Mouse (Mus musculus) cerebellum, postnatal 4 days (tissue): Measurements from ENCODE around the gene Tchh.

Experiments used
- DNase-seq, 2 experiments: peaks; one replicate each; pipeline ENCODE4 v3.0.0; 2022; ENCODE audit warnings: low spot score in 2 of 2, mixed read lengths in 1 of 2

Tchh gene

GRCm38 (mm10) chr3:93442030-93442429 lies at the start of gene Tchh:
Gene Tchh (plus strand): TSS chr3:93442330.
- no peak for DNase-seq

- no peak for DNase-seq
These were observed 48.8 kb upstream of the Tchh start, which contains the start of gene Rptn for GRCm38 (mm10) chr3:93393366-93393765. Gene Rptn (plus strand): TSS chr3:93393699.

GRCm38 (mm10) chr3:93403936-93404335 lies 38.2 kb upstream of the Tchh start:
- DNase-seq, result no peak

- peak in 1 of 2 experiments; percentile 7 for DNase-seq
These were observed 35.1 kb upstream of the Tchh start for GRCm38 (mm10) chr3:93406992-93407391.

- DNase-seq, result no peak
These were observed 30.2 kb upstream of the Tchh start for GRCm38 (mm10) chr3:93411905-93412304.

- DNase-seq, result no peak
These were observed 10.5 kb upstream of the Tchh start for GRCm38 (mm10) chr3:93431673-93432072.

- DNase-seq, result peak in 1 of 2 experiments; percentile 6
These were observed 1.5 kb downstream of the Tchh start for GRCm38 (mm10) chr3:93443501-93444101.

- peak in 1 of 2 experiments; percentile 51 for DNase-seq
These were observed 2.4 kb downstream of the Tchh start for GRCm38 (mm10) chr3:93444343-93445164.

DNA sequence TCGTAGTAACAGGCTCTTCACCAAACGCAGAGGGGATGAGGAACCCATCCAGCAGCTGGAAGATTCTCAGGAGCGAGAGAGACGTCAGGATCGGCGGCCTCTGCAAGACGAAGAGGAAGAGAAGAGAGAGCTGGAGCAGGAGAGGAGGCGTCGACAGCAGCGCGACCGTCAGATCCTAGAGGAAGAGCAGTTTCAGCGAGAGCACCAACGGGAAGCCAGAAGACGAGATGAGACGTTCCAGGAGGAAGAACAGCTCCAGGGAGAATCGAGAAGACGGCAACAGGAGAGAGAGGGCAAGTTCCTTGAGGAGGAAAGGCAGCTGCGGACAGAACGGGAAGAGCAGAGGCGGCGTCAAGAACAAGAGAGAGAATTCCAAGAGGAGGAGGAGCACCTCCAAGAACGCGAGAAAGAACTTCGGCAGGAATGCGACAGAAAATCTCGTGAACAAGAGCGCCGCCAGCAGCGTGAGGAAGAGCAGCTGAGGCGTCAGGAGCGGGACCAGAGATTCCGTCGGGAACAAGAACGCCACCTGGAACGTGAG lies 3.1 kb downstream of the Tchh start:
- peak in 1 of 2 experiments; percentile 5 for DNase-seq

DNA sequence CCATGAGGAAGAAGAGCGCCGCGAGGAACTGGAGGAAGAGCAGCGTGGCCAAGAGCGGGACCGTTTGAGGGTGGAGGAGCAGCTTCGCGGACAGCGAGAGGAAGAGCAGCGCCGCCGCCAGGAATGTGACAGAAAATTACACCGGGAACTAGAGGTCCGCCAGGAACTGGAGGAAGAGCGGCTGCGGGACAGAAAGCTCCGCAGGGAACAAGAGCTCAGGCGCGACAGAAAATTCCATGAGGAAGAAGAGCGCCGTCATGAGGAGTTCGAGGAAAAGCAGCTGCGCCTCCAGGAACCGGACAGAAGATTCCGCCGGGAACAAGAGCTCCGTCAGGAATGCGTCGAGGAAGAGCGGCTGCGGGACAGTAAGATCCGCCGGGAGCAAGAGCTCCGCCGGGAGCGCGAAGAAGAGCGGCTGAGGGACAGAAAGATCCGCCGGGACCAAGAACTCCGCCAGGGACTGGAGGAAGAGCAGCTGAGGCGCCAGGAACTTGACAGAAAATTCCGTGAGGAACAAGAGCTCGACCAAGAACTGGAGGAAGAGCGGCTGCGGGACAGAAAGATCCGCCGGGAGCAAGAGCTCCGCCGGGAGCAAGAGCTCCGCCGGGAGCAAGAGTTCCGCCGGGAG lies 4.1 kb downstream of the Tchh start:
- DNase-seq, result peak in 1 of 2 experiments; percentile 9

- DNase-seq, result peak in 1 of 2 experiments; percentile 1
These were observed 4.6 kb downstream of the Tchh start for GRCm38 (mm10) chr3:93446756-93447137.

GRCm38 (mm10) chr3:93447138-93447841 lies 5.2 kb downstream of the Tchh start:
- peak in 1 of 2 experiments; percentile 38 for DNase-seq

- no peak for DNase-seq
These were observed 24.4 kb downstream of the Tchh start for GRCm38 (mm10) chr3:93466556-93466955.

DNA sequence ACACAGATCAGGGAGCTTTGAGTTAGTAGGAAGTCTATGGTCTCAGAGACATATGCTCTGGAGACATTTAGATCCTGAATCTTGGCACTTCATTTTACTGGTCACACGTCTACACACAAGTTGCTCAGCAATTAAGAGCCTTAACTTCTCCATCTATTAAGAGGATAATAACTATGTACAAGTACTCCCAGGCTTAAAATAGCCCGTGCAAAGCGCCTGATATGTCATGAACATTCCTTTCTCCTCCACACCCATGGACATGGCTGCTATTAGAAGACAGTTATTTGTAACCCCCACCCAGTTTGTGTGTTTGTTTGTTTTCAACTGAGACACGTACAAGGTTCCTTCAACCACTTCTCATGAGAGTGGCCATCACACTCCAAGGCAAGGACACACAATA lies 25.0 kb downstream of the Tchh start:
- no peak for DNase-seq

DNA sequence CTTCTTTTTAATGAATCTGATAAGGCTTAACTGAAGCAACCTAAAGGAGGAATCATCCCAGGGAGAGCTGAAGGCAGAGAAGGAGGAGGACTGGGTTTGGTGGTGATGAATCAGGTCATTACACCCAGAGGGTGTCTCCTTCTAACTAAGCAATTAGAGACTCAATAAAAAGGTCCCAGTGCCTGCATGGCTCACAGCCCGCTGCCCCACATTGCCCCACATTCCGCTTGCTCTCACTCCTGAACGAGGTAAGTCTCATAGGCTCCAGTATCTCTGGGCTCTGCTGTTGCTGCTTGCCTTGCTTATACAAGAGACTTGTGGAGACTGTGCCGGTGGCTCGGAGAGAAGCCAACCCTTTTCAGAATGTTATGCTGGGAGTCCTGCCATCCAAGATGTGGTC lies 26.4 kb downstream of the Tchh start, which contains the start of gene Tchhl1:
TSS of gene Tchhl1 (plus strand) at position 194 of the 400 bp plus-strand sequence.
- no peak for DNase-seq

GRCm38 (mm10) chr3:93469629-93470028 lies 27.5 kb downstream of the Tchh start:
- no peak for DNase-seq

DNA sequence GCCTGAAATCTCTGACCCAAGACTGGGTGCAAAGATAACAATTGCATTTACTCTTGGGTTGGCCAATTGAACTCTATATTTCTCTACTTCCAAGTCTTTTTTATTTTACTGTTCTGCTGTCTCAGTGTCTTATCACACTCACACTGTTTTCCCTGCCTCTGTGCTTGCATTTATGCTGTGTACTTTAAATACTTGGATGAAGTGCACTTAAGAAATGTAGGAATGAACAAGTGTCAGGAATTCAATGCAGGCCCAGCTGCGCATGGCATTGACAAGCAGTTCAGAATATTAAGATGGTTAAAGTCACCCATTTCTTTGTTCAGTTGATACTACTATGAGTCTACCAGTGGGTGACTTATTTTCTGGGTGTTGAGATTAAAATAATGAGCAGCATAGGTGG lies 37.9 kb downstream of the Tchh start:
- DNase-seq, result no peak

DNA sequence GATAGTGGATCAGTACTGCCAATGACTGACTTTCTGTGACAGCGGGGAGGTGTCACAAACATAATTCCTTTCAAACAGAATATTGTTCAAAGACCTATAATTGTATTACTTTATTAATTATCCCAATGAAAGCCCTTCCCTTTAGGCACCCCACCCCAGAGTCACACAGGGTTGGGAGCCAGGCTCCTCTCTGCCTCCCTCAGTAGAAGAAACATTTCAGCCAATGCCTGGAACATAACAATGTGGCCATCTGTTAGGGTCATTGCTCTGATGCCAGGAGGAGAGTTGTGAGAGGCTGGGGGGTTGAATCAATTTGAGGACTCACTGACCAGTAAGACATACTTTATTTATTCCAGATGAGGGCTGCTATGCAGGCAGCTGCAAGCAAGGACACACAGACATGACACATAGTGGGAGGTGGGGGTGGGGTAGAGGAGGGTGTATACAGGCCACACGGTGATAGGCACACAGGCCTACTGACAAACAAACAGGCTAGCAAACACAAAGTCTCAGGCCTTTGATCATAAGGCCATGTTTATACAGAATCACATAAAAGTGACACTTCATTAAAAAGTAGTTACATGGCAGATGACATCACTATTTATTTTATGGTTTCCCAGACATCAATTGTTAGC lies 40.0 kb downstream of the Tchh start:
- DNase-seq, result no peak

DNA sequence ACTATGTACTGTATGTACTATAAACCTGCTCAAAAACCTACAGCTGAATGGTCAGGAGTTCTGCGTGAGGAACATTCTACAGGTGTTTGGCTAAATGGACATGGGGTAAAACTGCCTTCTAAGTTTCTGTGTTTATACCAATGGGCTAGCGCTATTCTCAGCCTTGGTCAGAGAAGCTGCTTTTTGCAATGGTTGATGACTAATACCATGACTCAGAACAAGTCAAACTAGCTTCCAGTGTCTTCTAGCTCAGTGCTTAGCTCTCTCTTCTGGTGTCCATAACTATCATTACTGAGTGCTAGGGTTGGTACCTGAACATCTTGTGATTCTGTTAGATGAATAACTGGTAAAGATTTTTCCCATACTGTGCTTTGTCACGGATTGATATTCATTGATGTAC lies 43.5 kb downstream of the Tchh start:
- DNase-seq, result no peak

DNA sequence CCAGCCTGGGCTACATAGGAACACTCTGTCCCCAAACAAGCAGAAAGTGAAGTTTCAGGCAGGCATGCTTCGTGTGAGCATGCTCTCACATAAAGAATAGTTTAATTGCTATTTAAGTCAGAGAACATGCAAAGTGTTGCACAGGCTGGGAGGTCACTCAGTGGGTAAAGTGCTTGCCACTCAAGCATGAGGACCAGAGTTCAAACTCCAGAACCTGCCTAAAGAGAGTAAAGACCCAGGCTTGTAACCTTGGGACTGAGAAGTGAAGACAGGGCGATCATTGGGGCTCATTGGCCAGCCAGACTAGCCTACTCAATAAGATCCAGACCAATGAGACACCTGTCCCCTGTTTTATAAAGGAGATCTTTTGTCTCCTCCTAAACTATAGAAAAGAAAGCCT lies 46.4 kb downstream of the Tchh start:
- no peak for DNase-seq

GRCm38 (mm10) chr3:93492176-93492575 lies 50.0 kb downstream of the Tchh start:
- DNase-seq, result no peak
